In the genomic region with DNA sequence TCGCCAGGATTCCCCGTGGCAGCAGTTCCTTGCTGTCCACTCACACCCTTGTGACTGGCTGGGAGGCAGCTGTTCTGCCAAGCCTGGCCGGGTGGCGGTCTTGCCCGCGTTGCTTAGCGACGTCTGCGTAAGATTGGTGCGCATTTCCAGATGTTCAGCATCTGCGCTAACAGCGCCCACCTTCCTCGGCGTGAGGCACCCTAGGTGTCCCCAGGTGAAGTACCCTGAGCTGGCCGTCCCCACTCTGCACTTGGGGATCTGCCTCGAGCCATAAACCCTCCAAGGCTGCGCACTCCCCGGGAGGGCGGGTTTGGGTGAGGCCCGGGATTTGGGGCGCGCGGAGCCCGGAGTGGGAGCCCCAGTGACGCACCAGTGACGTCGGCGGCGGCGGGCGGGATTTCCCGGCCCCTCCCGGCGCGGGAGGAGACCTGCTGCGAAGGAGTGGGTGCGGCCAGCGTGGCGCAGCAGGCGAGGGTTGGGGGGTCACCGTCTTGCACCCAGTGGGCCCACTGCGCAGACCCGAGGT, we compare ENCODE assay signal across 8 mouse cellular contexts. TPM values are rescaled to one million over a fixed set of nuclear protein-coding genes. Genes with fewer than 3 reads are reported as not detected.
DNase-seq lines count a peak whose midpoint lies in the region; ATAC-seq lines count a peak whose summit lies in the region.

TSS of gene Gng4 (plus strand) at position 166 of the 526 bp plus-strand sequence.

- peak within 1 kb of the TSS; percentile 60 for H3K4me3 ChIP-seq in embryonic facial prominence, embryonic 14.5 days (ENCODE audit: low read depth, low read length)
- peak within 1 kb of the TSS; percentile 61 for H3K4me3 ChIP-seq in heart, embryonic 13.5 days
- H3K4me3 ChIP-seq in liver, embryonic 13.5 days (replicated peaks) = peak within 1 kb of the TSS; percentile 56

- peaks cover 9% of the 10 kb centered on the region; the same call in 1 of the 2 replicates for H3K4me1 ChIP-seq in embryonic facial prominence, embryonic 14.5 days (ENCODE audit: control insufficient read depth, insufficient read depth, low read length)
- peaks cover 24% of the 10 kb centered on the region for H3K4me1 ChIP-seq in heart, embryonic 13.5 days
- H3K4me1 ChIP-seq in liver, embryonic 13.5 days (replicated peaks) = peaks cover 18% of the 10 kb centered on the region

- H3K4me2 ChIP-seq in embryonic facial prominence, embryonic 14.5 days (ENCODE audit: low read depth, low read length) = peak within 1 kb of the TSS; percentile 95
- peak within 1 kb of the TSS; percentile 98 for H3K4me2 ChIP-seq in heart, embryonic 13.5 days
- H3K4me2 ChIP-seq in liver, embryonic 13.5 days = peak within 1 kb of the TSS; percentile 75

- under 1% methylated on average over 22 of the region's 43 CpGs for WGBS in embryonic facial prominence, embryonic 14.5 days
- under 1% methylated on average over 42 of the region's 43 CpGs for WGBS in heart, embryonic 13.5 days
- WGBS in liver, embryonic 13.5 days (ENCODE audit: insufficient replicate concordance) = under 1% methylated on average over 43 of the region's 43 CpGs

- peak within 1 kb of the TSS; percentile 58 for H3K9ac ChIP-seq in embryonic facial prominence, embryonic 14.5 days (ENCODE audit: low read depth, low read length)
- peak within 1 kb of the TSS; percentile 60 for H3K9ac ChIP-seq in heart, embryonic 13.5 days
- no peak within 1 kb of the TSS for H3K9ac ChIP-seq in liver, embryonic 13.5 days

- peak; percentile 56 for ATAC-seq in embryonic facial prominence, embryonic 14.5 days (ENCODE audit: low read depth)
- no peak for ATAC-seq in heart, embryonic 13.5 days (ENCODE audit: extremely low read depth, insufficient number of reproducible peaks, low FRiP score, low TSS enrichment)
- peak; percentile 34 for ATAC-seq in liver, embryonic 13.5 days (ENCODE audit: low read depth)

- H3K27me3 ChIP-seq in embryonic facial prominence, embryonic 14.5 days (replicated peaks; ENCODE audit: control insufficient read depth, insufficient read depth, low read length) = peaks cover 33% of the 10 kb centered on the region
- H3K27me3 ChIP-seq in heart, embryonic 13.5 days (replicated peaks) = peaks cover 71% of the 10 kb centered on the region
- peaks cover 59% of the 10 kb centered on the region for H3K27me3 ChIP-seq in liver, embryonic 13.5 days

- no peaks in the 10 kb centered on the region for H3K36me3 ChIP-seq in embryonic facial prominence, embryonic 14.5 days (ENCODE audit: control insufficient read depth, insufficient read depth, low read length)
- H3K36me3 ChIP-seq in heart, embryonic 13.5 days = no peaks in the 10 kb centered on the region
- no peaks in the 10 kb centered on the region for H3K36me3 ChIP-seq in liver, embryonic 13.5 days

- H3K9me3 ChIP-seq in embryonic facial prominence, embryonic 14.5 days (ENCODE audit: control insufficient read depth, low read length) = no peaks in the 10 kb centered on the region
- H3K9me3 ChIP-seq in heart, embryonic 13.5 days = no peaks in the 10 kb centered on the region
- no peaks in the 10 kb centered on the region for H3K9me3 ChIP-seq in liver, embryonic 13.5 days (replicated peaks)

- H3K27ac ChIP-seq in embryonic facial prominence, embryonic 14.5 days (replicated peaks; ENCODE audit: low read depth, low read length) = no peak within 1 kb of the TSS
- H3K27ac ChIP-seq in heart, embryonic 13.5 days (replicated peaks) = no peak within 1 kb of the TSS
- no peak within 1 kb of the TSS for H3K27ac ChIP-seq in liver, embryonic 13.5 days

- DNase-seq in urinary bladder, adult 2 months (ENCODE audit: low spot score) = peak; percentile 21
- no peak for DNase-seq in urinary bladder, postnatal 10 days (ENCODE audit: low spot score)
- DNase-seq in embryonic facial prominence, embryonic 14.5 days (ENCODE audit: low spot score) = peak; percentile 47
- DNase-seq in kidney, postnatal 25 days = peak; percentile 13 to 54
- DNase-seq in liver, embryonic 13.5 days = no peak
- peak; percentile 28 for DNase-seq in naive thymus-derived CD4-positive, alpha-beta T cell, adult 2 months (ENCODE audit: low read depth)
- peak; percentile 25 for DNase-seq in testis, postnatal 14 days (ENCODE audit: low spot score)

RNA-seq across cellular contexts. Expression of gene Gng4, which starts in this region (rescaled TPM):
- polyA plus RNA-seq in urinary bladder, adult 2 months (2012; rRNA removed) = 0.89 and 1.1 TPM in 2 replicates
- 6.2 and 6.7 TPM in 2 replicates for polyA plus RNA-seq in embryonic facial prominence, embryonic 14.5 days (2014; fragmentation: Nextera tagmentation; extraction: Ambion mirVana)
- 0.11 and 0.39 TPM in 2 replicates for polyA plus RNA-seq in heart, embryonic 13.5 days (2015; fragmentation: Nextera tagmentation; extraction: Ambion mirVana)
- polyA plus RNA-seq in liver, embryonic 13.5 days (2015; fragmentation: Nextera tagmentation; extraction: Ambion mirVana) = 0.08 and 0.31 TPM in 2 replicates

Comparison
In these comparisons a context has a peak if more than half of its experiments do, and no peak if none do; other contexts are left out.
1. DNase-seq: peak in urinary bladder, adult 2 months (single experiment), embryonic facial prominence, embryonic 14.5 days (single experiment), kidney, postnatal 25 days (2 of 2), naive thymus-derived CD4-positive, alpha-beta T cell, adult 2 months (single experiment) and testis, postnatal 14 days (single experiment); none in urinary bladder, postnatal 10 days (single experiment) and liver, embryonic 13.5 days (single experiment).
2. Peak in ATAC-seq, H3K4me3 ChIP-seq and H3K4me2 ChIP-seq in liver, embryonic 13.5 days; RNA of the gene not detected or under 1 TPM.
3. Peak in every context shown above with its lines, with median percentiles within 50 percentile points of each other: H3K4me2 ChIP-seq and H3K4me3 ChIP-seq.